Mouse (Mus musculus) monocyte, adult 5-6 weeks (primary cell): ENCODE measurements at regions not wholly inside any gene's neighbourhood (a gene's known extent, or its start where the extent isn't known, plus 50 kb on each side); places are given as distances from the start of the nearest gene placed in this dataset.

Source experiments
- ATAC-seq: fragments of 153-309, 156-312 bp; replicated peaks from 2 replicates; pipeline ENCODE4 v1.8.0; 2017; ENCODE audit warnings: mild to moderate bottlenecking; ENCODE audit not compliant: low TSS enrichment, insufficient number of reproducible peaks, severe bottlenecking, poor library complexity, low FRiP score

DNA sequence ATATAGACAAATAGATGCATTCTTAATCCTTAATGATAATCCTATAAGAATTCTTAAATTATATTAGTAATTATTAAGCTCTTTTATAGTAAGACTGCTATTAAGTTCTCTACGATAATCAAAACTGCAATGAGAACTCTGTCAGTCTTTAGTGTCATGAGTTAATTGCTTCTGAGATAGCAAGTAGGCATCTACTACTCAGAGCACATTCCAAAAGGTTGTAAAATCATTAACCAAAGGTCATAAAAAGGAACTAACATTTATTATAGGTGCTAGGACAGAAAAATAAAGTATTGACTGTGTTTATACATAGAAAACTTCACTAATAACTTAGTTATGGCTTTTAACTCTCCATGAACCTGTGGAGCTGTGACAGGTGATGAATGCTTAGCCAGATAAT is 84.1 kb upstream of the Gm6657 start:
- no peak for ATAC-seq

DNA sequence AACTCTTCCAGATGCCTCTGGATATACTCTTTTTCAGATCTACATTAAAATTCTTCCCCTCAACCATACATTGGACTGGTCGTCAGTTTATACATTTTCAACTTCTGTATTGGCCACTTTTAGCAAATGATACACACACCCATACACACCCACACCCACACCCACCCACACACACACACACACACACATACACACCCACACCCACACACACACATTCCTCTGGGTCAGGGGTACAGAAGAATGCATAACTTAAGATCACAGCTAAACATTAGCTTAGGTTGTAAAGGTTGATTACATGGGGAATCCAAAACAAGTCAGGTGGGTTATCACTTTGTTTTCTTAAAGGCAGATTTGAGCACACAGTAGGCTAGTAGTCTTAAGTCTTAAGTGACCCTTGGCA is 75.9 kb upstream of the Gm6657 start:
- no peak for ATAC-seq

- ATAC-seq, result no peak
Observed at GRCm38 (mm10) chr12:78119246-78119645, 74.8 kb upstream of the Gm6657 start.

DNA sequence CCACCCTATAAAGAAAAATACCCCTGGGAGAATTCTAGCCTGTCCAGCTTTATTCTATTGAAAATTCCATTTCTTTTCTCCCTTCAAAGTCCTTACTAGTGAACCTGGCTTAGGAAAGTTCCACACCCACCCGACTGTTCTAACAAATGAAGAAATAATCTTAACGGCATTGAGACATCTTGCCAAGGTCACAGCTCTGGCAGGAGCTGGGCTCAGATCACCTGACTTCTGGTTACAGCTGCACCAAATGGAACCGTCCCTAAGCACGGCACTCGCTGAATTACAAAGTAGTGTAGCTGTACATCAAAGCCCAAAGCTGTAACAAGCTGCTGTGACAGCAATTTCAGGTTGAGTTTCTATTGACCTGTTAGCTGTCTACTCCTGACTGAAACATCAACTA is 74.2 kb upstream of the Gm6657 start:
- ATAC-seq, result no peak

DNA sequence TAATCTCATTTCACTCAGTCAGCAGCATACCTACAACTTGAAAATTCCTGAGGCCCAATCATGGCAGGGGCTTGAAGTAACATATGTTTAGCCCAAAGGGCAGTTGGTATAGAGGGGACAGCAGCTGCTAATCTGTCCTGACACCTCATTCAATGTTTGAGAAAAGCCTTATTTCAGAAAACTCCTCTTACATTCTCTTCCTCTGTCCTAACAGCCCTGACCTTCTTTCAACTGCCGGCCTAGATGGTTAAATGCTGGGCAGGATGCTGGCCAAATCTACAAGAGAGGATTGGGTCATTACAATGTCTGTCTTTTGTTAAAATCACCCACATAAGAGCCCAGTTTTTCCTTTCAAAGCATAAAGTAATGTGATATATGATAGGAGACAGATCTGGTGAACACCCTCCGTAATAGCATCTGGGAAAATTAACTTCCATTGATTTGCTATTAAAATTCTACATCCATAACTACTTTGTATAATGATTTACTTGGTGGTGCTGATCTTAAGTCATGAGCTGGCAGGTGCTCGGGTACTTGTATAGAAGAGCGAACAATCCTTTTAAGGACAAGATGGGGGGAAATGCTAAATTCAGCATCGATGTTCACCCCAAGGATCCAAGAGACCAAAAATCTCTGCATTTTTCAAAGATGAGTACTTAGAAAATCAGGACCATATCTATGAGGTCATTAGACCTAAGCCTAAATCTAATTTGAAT is 64.8 kb upstream of the Gm6657 start:
- ATAC-seq, result no peak

DNA sequence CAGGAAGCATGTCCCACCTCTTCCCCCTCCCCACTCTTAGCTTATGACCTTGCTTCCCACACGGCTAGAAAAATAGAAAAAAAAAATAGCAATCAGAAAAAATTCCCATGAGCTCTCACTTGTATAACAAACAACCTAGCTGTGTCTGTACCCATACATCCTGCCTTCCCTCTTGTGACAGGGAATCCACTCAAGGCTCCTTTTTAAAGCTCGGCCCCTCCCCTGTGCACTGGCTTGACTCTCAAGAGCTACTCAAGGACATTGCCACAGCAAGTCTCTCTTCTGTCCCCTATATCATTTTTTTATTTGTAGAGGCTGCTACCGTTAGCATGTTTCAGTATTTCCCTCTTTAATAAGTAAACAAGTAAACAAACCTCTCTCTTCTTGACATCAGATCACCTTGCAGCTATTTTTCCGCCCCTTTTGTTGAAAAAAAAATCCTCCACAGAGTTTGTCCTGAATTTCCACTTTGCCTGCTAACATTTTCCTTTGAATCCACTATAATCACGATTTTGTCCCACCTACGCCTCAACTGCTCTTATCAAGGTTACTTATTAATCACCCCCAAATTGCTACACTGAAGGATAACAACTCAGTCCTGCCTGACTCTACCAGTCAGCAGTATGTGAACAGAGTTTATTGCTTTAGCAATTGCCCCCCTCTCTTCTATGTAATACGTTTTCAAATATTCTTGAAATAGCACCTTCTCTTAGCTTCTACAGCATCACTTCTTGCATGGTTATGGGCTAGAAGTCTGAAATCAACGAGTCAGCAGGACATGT is 61.8 kb upstream of the Gm6657 start:
- ATAC-seq, result no peak

GRCm38 (mm10) chr12:78133341-78133740 is 60.7 kb upstream of the Gm6657 start:
- ATAC-seq, result no peak

GRCm38 (mm10) chr12:78133984-78134383 is 60.1 kb upstream of the Gm6657 start:
- no peak for ATAC-seq

DNA sequence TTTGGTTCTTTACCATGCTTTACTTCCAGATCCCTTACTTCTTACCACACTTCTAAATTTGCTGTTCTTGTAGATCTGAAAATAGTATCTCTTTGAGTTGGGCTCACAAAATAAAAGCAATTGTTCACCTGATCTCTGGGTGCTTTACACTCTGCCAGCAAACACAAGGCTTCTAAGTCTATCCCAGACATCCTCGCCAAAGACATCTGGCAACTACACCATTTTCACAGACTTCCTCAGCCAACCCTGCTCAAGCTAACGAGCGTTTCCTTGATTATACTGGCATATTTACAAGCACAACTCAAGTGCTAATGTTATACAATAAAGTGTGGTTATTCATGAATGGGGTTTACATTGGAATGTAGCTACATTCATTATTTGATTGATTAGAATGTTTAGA is 56.8 kb upstream of the Gm6657 start:
- no peak for ATAC-seq

DNA sequence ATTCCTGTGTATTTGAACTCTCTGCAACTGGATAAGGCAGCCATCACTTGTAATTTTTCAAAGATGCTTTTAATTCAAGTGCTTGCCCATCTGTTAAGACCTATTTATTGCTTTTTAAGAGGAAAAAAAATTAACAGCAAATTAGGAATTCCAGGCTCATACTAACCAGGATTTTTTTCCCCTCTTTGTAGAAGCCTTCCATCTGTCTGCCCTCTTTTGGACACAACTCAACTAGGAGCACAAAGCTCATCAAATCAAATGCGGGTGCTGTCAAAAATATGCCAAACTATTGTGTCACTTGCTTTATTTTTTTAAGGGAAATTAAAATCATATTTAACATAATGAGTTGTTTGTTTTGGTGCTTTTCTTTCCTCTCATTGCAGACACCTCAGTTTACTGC is 55.6 kb upstream of the Gm6657 start:
- ATAC-seq, result no peak
